Mouse (Mus musculus) myocyte (in vitro differentiated cells): Measurements from ENCODE around the gene Olfr521. TPM values are rescaled to one million over a fixed set of nuclear protein-coding genes. Genes with fewer than 3 reads are reported as not detected.
"Not testable (repeated sequence)": the region's sequence is repeated elsewhere in the genome, so short reads cannot be mapped to it uniquely, and the experiment has no call there.

Experiments used
- H3K27me3 ChIP-seq: one replicate; pipeline ENCODE4 v1.6.1; 2011; ENCODE audit not compliant: control insufficient read depth, insufficient read depth, insufficient read length
- H3K36me3 ChIP-seq: one replicate; pipeline ENCODE4 v1.6.1; 2011; ENCODE audit not compliant: control insufficient read depth, insufficient read depth
- H3K4me2 ChIP-seq: one replicate; pipeline ENCODE4 v1.6.1; 2011; ENCODE audit warnings: low read depth, control low read depth
- H3K4me3 ChIP-seq: one replicate; pipeline ENCODE4 v1.5.1; 2011; ENCODE audit warnings: mild to moderate bottlenecking, control low read depth, moderate library complexity
- H3K79me2 ChIP-seq: one replicate; pipeline ENCODE4 v1.6.1; 2011; ENCODE audit not compliant: control insufficient read depth, insufficient read depth
- H3ac ChIP-seq: one replicate; pipeline ENCODE4 v1.6.1; 2011; ENCODE audit not compliant: control insufficient read depth, insufficient read length
- CEBPB ChIP-seq: IDR thresholded peaks from 2 replicates; pipeline ENCODE4 v1.6.1; 2011; ENCODE audit warnings: mild to moderate bottlenecking, moderate library complexity; ENCODE audit not compliant: poor library complexity, insufficient read depth, severe bottlenecking
- E2F4 ChIP-seq: IDR thresholded peaks from one replicate; pipeline ENCODE4 v1.6.1; 2011; ENCODE audit warnings: mild to moderate bottlenecking, control low read depth, moderate library complexity; ENCODE audit not compliant: insufficient read depth
- MAX ChIP-seq: IDR thresholded peaks from one replicate; pipeline ENCODE4 v1.6.1; 2011; ENCODE audit warnings: low read depth, mild to moderate bottlenecking, control low read depth
- MYOD1 ChIP-seq, 3 experiments: IDR thresholded peaks; one replicate each; pipeline ENCODE4 v1.6.1; 2011; ENCODE audit warnings: control low read depth in 2 of 3, low read depth in 2 of 3, mild to moderate bottlenecking in 2 of 3, moderate library complexity in 1 of 3; ENCODE audit not compliant: insufficient read length in 2 of 3, control insufficient read depth in 1 of 3
- MYOG ChIP-seq, 3 experiments: IDR thresholded peaks; one replicate each; pipeline ENCODE4 v1.6.1; 2011; ENCODE audit warnings: control low read depth in 2 of 3, low read depth in 2 of 3, mild to moderate bottlenecking in 2 of 3; ENCODE audit not compliant: insufficient read length in 2 of 3, control insufficient read depth in 1 of 3, insufficient read depth in 1 of 3
- POLR2A ChIP-seq: IDR thresholded peaks from one replicate; pipeline ENCODE4 v1.6.1; 2011; ENCODE audit warnings: low read depth, mild to moderate bottlenecking, control low read depth, moderate library complexity; ENCODE audit not compliant: insufficient read length
- POLR2AphosphoS2 ChIP-seq: IDR thresholded peaks from one replicate; pipeline ENCODE4 v1.6.1; 2011; ENCODE audit warnings: low read depth, control low read depth; ENCODE audit not compliant: insufficient read length
- REST ChIP-seq: IDR thresholded peaks from one replicate; pipeline ENCODE4 v1.6.1; 2011; ENCODE audit warnings: mild to moderate bottlenecking, control low read depth, moderate library complexity; ENCODE audit not compliant: insufficient read depth, insufficient read length
- SRF ChIP-seq: IDR thresholded peaks from one replicate; pipeline ENCODE4 v1.6.1; 2011; ENCODE audit warnings: low read depth; ENCODE audit not compliant: control insufficient read depth, insufficient read length
- TCF12 ChIP-seq: IDR thresholded peaks from one replicate; pipeline ENCODE4 v1.6.1; 2011; ENCODE audit warnings: mild to moderate bottlenecking, control low read depth; ENCODE audit not compliant: poor library complexity, insufficient read depth, severe bottlenecking
- TCF3 ChIP-seq: IDR thresholded peaks from one replicate; pipeline ENCODE4 v1.6.1; 2011; ENCODE audit warnings: low read depth, control low read depth; ENCODE audit not compliant: insufficient read length
- USF1 ChIP-seq: IDR thresholded peaks from one replicate; pipeline ENCODE4 v1.6.1; 2011; ENCODE audit warnings: low read depth, mild to moderate bottlenecking, control low read depth, moderate library complexity
- polyA plus RNA-seq: library from polyadenylated mRNA; unstranded; fragments of >200 nt; fragmentation: generic; extraction: Trizol; gene quantifications from one replicate; pipeline ENCODE4 v1.2.1, GENCODE M21; 2012; ENCODE audit warnings: missing spikeins

The Olfr521 gene
- polyA plus RNA-seq, 1 experiment, result not detected

- no peak for TF ChIP-seq TCF3
- no peak for TF ChIP-seq E2F4
- no peak for TF ChIP-seq POLR2A
- no peaks in the 10 kb centered on the region for H3K36me3 ChIP-seq
Observed at GRCm38 (mm10) chr7:99803535-99803934, 40.2 kb downstream of the Olfr521 start.

GRCm38 (mm10) chr7:99804033-99804432 lies 40.7 kb downstream of the Olfr521 start:
- not testable (repeated sequence) for H3K36me3 ChIP-seq, H3K4me2 ChIP-seq

More at GRCm38 (mm10) chr7:99803535-99803934, 40.2 kb downstream of the Olfr521 start:
- Histone ChIP-seq H3K27me3 (no peaks in the 10 kb centered on the region), H3K4me2 (no peak overlapping the region), H3K4me3 (no peak overlapping the region), H3K79me2 (no peaks in the 10 kb centered on the region), H3ac (no peak overlapping the region)

GRCm38 (mm10) chr7:99805340-99805739 lies 42.0 kb downstream of the Olfr521 start:
- no peak for TF ChIP-seq MYOD1 (IDR thresholded peaks at IDR 0.05; ENCODE audit: control insufficient read depth in 1 of 3, insufficient read length in 2 of 3, low read depth in 2 of 3)
- TF ChIP-seq TCF3, result no peak
- TF ChIP-seq POLR2A, result no peak
- TF ChIP-seq USF1, result no peak
- no peak for TF ChIP-seq SRF
- TF ChIP-seq MAX, result no peak
- no peak for TF ChIP-seq E2F4
- TF ChIP-seq CEBPB, result no peak
- no peak for TF ChIP-seq REST
- no peak for TF ChIP-seq POLR2AphosphoS2
- TF ChIP-seq TCF12, result no peak
- no peak overlapping the region for H3K4me3 ChIP-seq
- no peaks in the 10 kb centered on the region for H3K79me2 ChIP-seq
- H3K27me3 ChIP-seq, result no peaks in the 10 kb centered on the region
- no peak overlapping the region for H3K4me2 ChIP-seq
- H3K36me3 ChIP-seq, result no peaks in the 10 kb centered on the region
- H3ac ChIP-seq, result no peak overlapping the region

More at GRCm38 (mm10) chr7:99804033-99804432, 40.7 kb downstream of the Olfr521 start:
- not testable (repeated sequence) for H3K27me3 ChIP-seq, H3K4me3 ChIP-seq, H3ac ChIP-seq, H3K79me2 ChIP-seq

- not testable (repeated sequence) for H3K4me2 ChIP-seq, H3ac ChIP-seq, H3K4me3 ChIP-seq, H3K79me2 ChIP-seq, H3K27me3 ChIP-seq, H3K36me3 ChIP-seq
Observed at GRCm38 (mm10) chr7:99807043-99807442, 43.7 kb downstream of the Olfr521 start.

- Histone ChIP-seq H3K4me3 (no peak overlapping the region), H3K79me2 (no peaks in the 10 kb centered on the region), H3ac (no peak overlapping the region), H3K4me2 (no peak overlapping the region), H3K36me3 (no peaks in the 10 kb centered on the region), H3K27me3 (no peaks in the 10 kb centered on the region)
- no peak for TF ChIP-seq MYOG (IDR thresholded peaks at IDR 0.05; ENCODE audit: control insufficient read depth in 1 of 3, insufficient read depth in 1 of 3, insufficient read length in 2 of 3, low read depth in 2 of 3)
- TF ChIP-seq SRF, result no peak
- TF ChIP-seq USF1, result no peak
- no peak for TF ChIP-seq MYOD1 (IDR thresholded peaks at IDR 0.05; ENCODE audit: control insufficient read depth in 1 of 3, insufficient read length in 2 of 3, low read depth in 2 of 3)
- TF ChIP-seq TCF12, result no peak
- no peak for TF ChIP-seq MAX
- TF ChIP-seq POLR2AphosphoS2, result no peak
- TF ChIP-seq E2F4, result no peak
- TF ChIP-seq POLR2A, result no peak
- no peak for TF ChIP-seq REST
- TF ChIP-seq CEBPB, result no peak
- TF ChIP-seq TCF3, result no peak
Observed at GRCm38 (mm10) chr7:99810814-99811213, 47.5 kb downstream of the Olfr521 start.

- Histone ChIP-seq H3K36me3 (no peaks in the 10 kb centered on the region), H3K79me2 (no peaks in the 10 kb centered on the region), H3ac (no peak overlapping the region), H3K4me2 (no peak overlapping the region), H3K4me3 (no peak overlapping the region), H3K27me3 (no peaks in the 10 kb centered on the region)
- no peak for TF ChIP-seq MYOG (IDR thresholded peaks at IDR 0.05; ENCODE audit: control insufficient read depth in 1 of 3, insufficient read depth in 1 of 3, insufficient read length in 2 of 3, low read depth in 2 of 3)
- no peak for TF ChIP-seq MAX
- no peak for TF ChIP-seq REST
- no peak for TF ChIP-seq CEBPB
Observed at GRCm38 (mm10) chr7:99811661-99812060, 48.4 kb downstream of the Olfr521 start.
